ENCODE assay signal across 10 mouse cellular contexts in genomic region chr3:49032981-49033380, GRCm38 (mm10).
DNase-seq lines count a peak whose midpoint lies in the region; ATAC-seq lines count a peak whose summit lies in the region.
"Had no signal": no experiment of that assay in that cellular context is flagged by ENCODE, and none has a peak within 500 bp of the region (broad histone marks: within the 10 kb centered on the region; RNA-seq: fewer than 3 reads in every experiment).

No protein-coding gene starts in this region.

- 82% methylated on average over 5 of the region's 5 CpGs for WGBS in forebrain, embryonic 11.5 days
- 85% methylated on average over 5 of the region's 5 CpGs for WGBS in forebrain, embryonic 10.5 days
- 30% methylated on average over 5 of the region's 5 CpGs for WGBS in hindbrain, embryonic 16.5 days

- H3K36me3 ChIP-seq in forebrain, embryonic 11.5 days (ENCODE audit: control insufficient read depth, insufficient read depth, low read length) = no peaks in the 10 kb centered on the region
- H3K36me3 ChIP-seq in forebrain, embryonic 10.5 days (replicated peaks) = no peaks in the 10 kb centered on the region
- H3K36me3 ChIP-seq in hindbrain, embryonic 16.5 days (ENCODE audit: control insufficient read depth, insufficient read depth, low read length) = no peaks in the 10 kb centered on the region

- H3K9ac ChIP-seq in forebrain, embryonic 11.5 days (ENCODE audit: low read length) = no peak overlapping the region
- no peak overlapping the region for H3K9ac ChIP-seq in hindbrain, embryonic 16.5 days (ENCODE audit: low read depth, low read length)

- H3K4me1 ChIP-seq in forebrain, embryonic 11.5 days (replicated peaks; ENCODE audit: control insufficient read depth, insufficient read depth, low read length) = no peaks in the 10 kb centered on the region
- no peaks in the 10 kb centered on the region for H3K4me1 ChIP-seq in forebrain, embryonic 10.5 days
- no peaks in the 10 kb centered on the region for H3K4me1 ChIP-seq in hindbrain, embryonic 16.5 days (ENCODE audit: control insufficient read depth, insufficient read depth, low read depth, low read length)

- no peaks in the 10 kb centered on the region for H3K9me3 ChIP-seq in forebrain, embryonic 11.5 days (ENCODE audit: control insufficient read depth, low read length)
- no peaks in the 10 kb centered on the region for H3K9me3 ChIP-seq in forebrain, embryonic 10.5 days
- H3K9me3 ChIP-seq in hindbrain, embryonic 16.5 days (ENCODE audit: control insufficient read depth, low read length) = no peaks in the 10 kb centered on the region

- no peaks in the 10 kb centered on the region for H3K27me3 ChIP-seq in forebrain, embryonic 11.5 days (ENCODE audit: control insufficient read depth, insufficient read depth, low read length)
- no peaks in the 10 kb centered on the region for H3K27me3 ChIP-seq in forebrain, embryonic 10.5 days (ENCODE audit: poor library complexity, severe bottlenecking)
- no peaks in the 10 kb centered on the region for H3K27me3 ChIP-seq in hindbrain, embryonic 16.5 days (replicated peaks; ENCODE audit: control insufficient read depth, insufficient read depth, low read length)
- H3K27me3 ChIP-seq: Patski had no signal

- no peak overlapping the region for H3K4me3 ChIP-seq in forebrain, embryonic 11.5 days (ENCODE audit: low read depth, low read length)
- no peak overlapping the region for H3K4me3 ChIP-seq in forebrain, embryonic 10.5 days
- no peak overlapping the region for H3K4me3 ChIP-seq in hindbrain, embryonic 16.5 days (ENCODE audit: low read length)

- no peak overlapping the region for H3K4me2 ChIP-seq in forebrain, embryonic 11.5 days (ENCODE audit: low read depth, low read length, severe bottlenecking)
- no peak overlapping the region for H3K4me2 ChIP-seq in hindbrain, embryonic 16.5 days (ENCODE audit: low read length)

- ATAC-seq in forebrain, embryonic 11.5 days (replicated peaks; ENCODE audit: low FRiP score) = peak; percentile 58; the same call in 1 of the 2 replicates
- peak; percentile 92 for ATAC-seq in hindbrain, embryonic 16.5 days
- ATAC-seq: Patski had no signal

- no peak for DNase-seq in forebrain, embryonic 11.5 days (ENCODE audit: low spot score)
- no peak for DNase-seq in forebrain, embryonic 10.5 days (ENCODE audit: extremely low spot score, low spot score)
- peak; percentile 55 for DNase-seq in right cerebral cortex, postnatal 4 days
- no peak for DNase-seq in right cerebral cortex, postnatal 36 days (ENCODE audit: low spot score in 2 of 2)
- no peak for DNase-seq in gastrocnemius, postnatal 10 days
- DNase-seq in adrenal gland, adult 2 months = no peak
- no peak for DNase-seq in natural killer cell, adult 2 months (ENCODE audit: low spot score in 2 of 2)
- DNase-seq: gastrocnemius, postnatal 25 days had no signal

- no peak overlapping the region for H3K27ac ChIP-seq in forebrain, embryonic 11.5 days (ENCODE audit: low read depth, low read length)
- H3K27ac ChIP-seq in forebrain, embryonic 10.5 days = no peak overlapping the region
- H3K27ac ChIP-seq in hindbrain, embryonic 16.5 days (ENCODE audit: low read depth, low read length) = no peak overlapping the region
